Mouse (Mus musculus) cerebellum, adult 2 months (tissue): ENCODE data around the gene 2010111I01Rik. TPM values are rescaled to one million over a fixed set of nuclear protein-coding genes. Genes with fewer than 3 reads are reported as not detected.
A peak's percentile ranks its signal among the peaks of the same experiment; 100 is the strongest.

Source experiments
- DNase-seq, 2 experiments: peaks; one replicate each; pipeline ENCODE4 v3.0.0; 2021
- H3K27ac ChIP-seq: fragments of 200-500 bp; 2 replicates; pipeline ENCODE4 v1.5.1; 2012; ENCODE audit warnings: low read length, control low read depth, inconsistent platforms; ENCODE audit not compliant: insufficient read depth
- H3K27me3 ChIP-seq: fragments of 200-500 bp; 2 replicates; pipeline ENCODE4 v1.6.1; 2012; ENCODE audit warnings: inconsistent platforms, mild to moderate bottlenecking, low read length, moderate library complexity; ENCODE audit not compliant: control insufficient read depth, insufficient read depth
- H3K4me1 ChIP-seq: fragments of 200-500 bp; 2 replicates; pipeline ENCODE4 v1.6.1; 2011; ENCODE audit warnings: low read length; ENCODE audit not compliant: control insufficient read depth, insufficient read depth
- H3K4me3 ChIP-seq: fragments of 200-500 bp; replicated peaks from 2 replicates; pipeline ENCODE3; 2011; ENCODE audit warnings: mild to moderate bottlenecking, low read depth, low read length, control low read depth; ENCODE audit not compliant: insufficient read depth
- CTCF ChIP-seq: fragments of 200-500 bp; IDR thresholded peaks from 2 replicates; pipeline ENCODE4 v1.5.1; 2011; ENCODE audit warnings: low read depth, mild to moderate bottlenecking, control low read depth, low read length, moderate library complexity, borderline replicate concordance; ENCODE audit not compliant: insufficient read depth
- POLR2A ChIP-seq: fragments of 200-500 bp; IDR thresholded peaks from 2 replicates; pipeline ENCODE4 v1.6.1; 2011; ENCODE audit warnings: low read length, control low read depth, borderline replicate concordance; ENCODE audit not compliant: insufficient read depth
- WGBS: fragments of 180-500 bp; shearing (Covaris S2); methylation state at CpG from one replicate; pipeline ENCODE4 v1.1.7; 2018; 5-methylcytosine and 5-hydroxymethylcytosine counted together
- polyA plus RNA-seq: library from polyadenylated mRNA; depleted of rRNA; stranded (reverse); fragments of >200 nt; gene quantifications from 2 replicates; pipeline ENCODE4 v1.2.3, GENCODE M21; 2012

2010111I01Rik gene
- polyA plus RNA-seq, 1 experiment, result 126 TPM

GRCm38 (mm10) chr13:63037906-63038305 is 73.2 kb downstream of the 2010111I01Rik start:
- H3K27ac ChIP-seq, result no peak overlapping the region
- DNase-seq, result no peak
- H3K27me3 ChIP-seq, result no peaks in the 10 kb centered on the region
- TF ChIP-seq CTCF (no peak), POLR2A (no peak)
- no peaks in the 10 kb centered on the region for H3K4me1 ChIP-seq
- 61% methylated on average over 10 of the region's 10 CpGs for WGBS
- H3K4me3 ChIP-seq, result no peak overlapping the region

- 97% methylated on average over 2 of the region's 2 CpGs for WGBS
These were observed 73.7 kb downstream of the 2010111I01Rik start for GRCm38 (mm10) chr13:63038415-63038814.

GRCm38 (mm10) chr13:63038871-63039270 is 74.2 kb downstream of the 2010111I01Rik start:
- H3K4me1 ChIP-seq, result no peaks in the 10 kb centered on the region; the same call in 1 of the 2 replicates
- no peaks in the 10 kb centered on the region for H3K27me3 ChIP-seq
- 83% methylated on average over 1 of the region's 1 CpGs for WGBS
- no peak overlapping the region for H3K27ac ChIP-seq
- DNase-seq, result no peak
- TF ChIP-seq POLR2A (no peak), CTCF (no peak)
- H3K4me3 ChIP-seq, result no peak overlapping the region

More at GRCm38 (mm10) chr13:63038415-63038814, 73.7 kb downstream of the 2010111I01Rik start:
- DNase-seq, result no peak
- Histone ChIP-seq H3K4me3 (no peak overlapping the region), H3K4me1 (no peaks in the 10 kb centered on the region), H3K27ac (no peak overlapping the region), H3K27me3 (no peaks in the 10 kb centered on the region)
- TF ChIP-seq POLR2A, result no peak
- no peak for TF ChIP-seq CTCF

DNA sequence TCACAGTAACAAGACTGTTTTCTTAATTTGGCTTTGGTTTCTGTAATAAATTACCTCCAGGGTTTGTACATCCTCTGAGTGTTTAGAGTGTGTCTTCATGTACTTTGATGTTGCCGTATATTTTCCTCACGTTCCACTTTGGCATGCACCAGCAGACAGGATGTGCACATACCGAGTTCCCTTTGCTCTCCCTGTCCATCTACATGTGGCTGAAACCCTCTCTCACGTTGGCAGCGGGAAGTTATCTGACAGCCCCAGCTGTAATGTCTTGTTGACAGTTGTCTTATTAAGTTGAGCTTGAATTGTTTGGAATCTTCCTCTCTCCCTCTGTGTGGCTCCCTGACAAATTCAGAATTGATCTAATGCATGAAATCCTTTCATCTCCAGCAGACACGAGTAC is 74.6 kb downstream of the 2010111I01Rik start:
- Histone ChIP-seq H3K4me1 (no peaks in the 10 kb centered on the region; the same call in 1 of the 2 replicates), H3K27ac (no peak overlapping the region), H3K27me3 (no peaks in the 10 kb centered on the region), H3K4me3 (no peak overlapping the region)
- WGBS, result 30% methylated on average over 6 of the region's 6 CpGs
- DNase-seq, result no peak
- no peak for TF ChIP-seq CTCF
- TF ChIP-seq POLR2A, result no peak

- no peak overlapping the region for H3K27ac ChIP-seq
- no peaks in the 10 kb centered on the region for H3K27me3 ChIP-seq
- 76% methylated on average over 2 of the region's 2 CpGs for WGBS
- no peak overlapping the region for H3K4me3 ChIP-seq
- H3K4me1 ChIP-seq, result no peaks in the 10 kb centered on the region; the same call in 1 of the 2 replicates
- TF ChIP-seq CTCF, result no peak
- no peak for DNase-seq
These were observed 75.2 kb downstream of the 2010111I01Rik start for GRCm38 (mm10) chr13:63039848-63040247.

DNA sequence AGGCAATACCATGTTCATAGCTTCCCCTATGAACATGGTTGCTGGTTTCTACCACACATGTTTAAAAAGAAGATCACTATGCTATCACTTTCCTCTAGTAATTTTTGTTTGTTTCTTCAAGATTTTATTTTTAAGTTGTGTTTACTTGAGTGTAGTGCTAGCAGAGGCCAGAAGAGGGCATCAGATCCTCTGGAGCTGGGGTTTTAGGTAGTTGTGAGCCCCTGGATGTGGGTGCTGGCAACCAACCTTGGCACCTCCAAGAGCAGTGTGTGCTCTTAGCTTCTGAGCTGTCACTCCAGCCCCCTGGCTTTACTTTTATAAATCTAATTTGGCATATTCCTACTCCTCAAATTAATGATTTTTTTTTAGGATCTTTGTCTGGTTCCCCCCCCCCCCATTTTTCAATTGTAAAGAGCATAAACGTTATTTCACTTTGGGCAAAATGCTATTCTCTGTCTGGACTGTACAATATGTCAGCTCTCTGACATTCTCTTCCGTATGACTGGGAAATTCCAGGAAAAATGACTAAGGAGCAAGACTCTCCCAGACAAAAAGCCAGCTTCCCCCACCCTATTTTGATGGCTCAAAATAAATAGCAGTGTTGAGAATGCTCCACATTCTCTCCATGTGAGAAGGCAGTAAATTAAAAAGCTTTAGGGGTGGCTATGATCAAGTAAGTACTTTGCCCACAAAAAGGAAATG is 81.0 kb downstream of the 2010111I01Rik start:
- H3K4me3 ChIP-seq, result no peak overlapping the region
- DNase-seq, result no peak
- no peak overlapping the region for H3K27ac ChIP-seq
- no peaks in the 10 kb centered on the region; the same call in 1 of the 2 replicates for H3K4me1 ChIP-seq
- 82% methylated on average over 2 of the region's 2 CpGs for WGBS
- no peaks in the 10 kb centered on the region for H3K27me3 ChIP-seq
- TF ChIP-seq CTCF, result no peak
- TF ChIP-seq POLR2A, result no peak

DNA sequence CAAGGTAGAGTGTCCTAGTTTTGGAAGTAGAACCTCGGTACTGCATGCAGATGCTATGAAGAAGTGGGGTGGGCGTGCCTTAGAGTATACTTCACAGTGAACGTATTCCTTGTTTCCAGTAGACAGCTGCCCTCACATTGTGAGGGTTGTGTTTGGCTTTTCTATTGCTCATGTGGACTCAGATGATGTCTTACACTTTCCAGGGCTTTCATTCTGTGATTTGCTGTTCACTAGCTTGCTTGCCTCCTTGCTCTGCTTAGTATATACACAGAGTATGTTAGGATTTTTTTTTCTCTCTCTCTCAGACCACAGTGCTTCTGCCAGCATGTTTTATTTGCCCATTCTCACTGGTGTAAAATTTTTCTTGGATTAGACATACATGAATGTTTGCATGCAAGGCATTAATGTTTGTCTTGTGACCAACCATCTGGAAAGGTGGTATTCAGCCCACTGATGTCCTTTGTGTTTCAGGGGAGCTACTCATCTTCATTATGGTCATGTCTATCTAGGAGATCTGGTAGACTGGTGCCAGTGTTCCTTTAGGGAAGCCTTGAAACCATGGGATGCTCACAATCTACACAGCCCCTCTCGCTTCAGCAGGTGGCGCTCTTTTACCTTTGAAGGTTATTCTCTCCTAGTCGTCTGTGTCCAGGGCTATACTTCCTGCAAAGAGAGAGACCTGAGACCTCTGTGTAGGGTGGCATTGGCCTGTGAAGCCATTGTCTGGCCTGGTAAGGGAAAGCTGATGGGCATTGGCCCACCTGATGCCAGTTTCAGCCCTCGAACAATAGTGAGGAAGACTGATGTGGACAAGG is 81.7 kb downstream of the 2010111I01Rik start:
- 48% methylated on average over 7 of the region's 7 CpGs for WGBS
- H3K27ac ChIP-seq, result no peak overlapping the region

DNA sequence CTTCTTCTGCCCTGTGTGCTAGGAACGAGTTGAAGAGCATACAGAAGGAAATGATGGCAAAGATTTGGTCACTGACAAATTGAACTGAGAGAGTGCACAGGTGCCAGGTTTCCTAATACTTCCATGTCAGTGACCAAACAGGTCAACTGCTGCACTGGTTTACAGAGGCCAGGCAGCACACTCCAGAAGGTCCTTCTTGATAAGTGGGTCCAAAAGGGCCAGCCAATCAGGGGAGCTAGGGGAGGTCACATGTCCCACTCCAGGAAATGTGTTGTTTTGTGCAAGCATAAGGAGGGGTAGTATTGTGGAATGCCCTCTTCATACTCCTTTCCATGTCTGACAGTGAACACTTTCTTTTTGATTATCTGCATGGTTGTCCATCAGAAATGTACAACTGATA is 99.0 kb downstream of the 2010111I01Rik start:
- 78% methylated on average over 1 of the region's 1 CpGs for WGBS
- TF ChIP-seq POLR2A (no peak), CTCF (no peak)
- Histone ChIP-seq H3K27me3 (no peaks in the 10 kb centered on the region), H3K4me1 (no peaks in the 10 kb centered on the region), H3K4me3 (no peak overlapping the region), H3K27ac (no peak overlapping the region)
- DNase-seq, result no peak

More for the DNA sequence above, 81.7 kb downstream of the 2010111I01Rik start:
- Histone ChIP-seq H3K27me3 (no peaks in the 10 kb centered on the region), H3K4me3 (no peak overlapping the region), H3K4me1 (no peaks in the 10 kb centered on the region; the same call in 1 of the 2 replicates)
- peak; percentile 67 to 72 for DNase-seq
- TF ChIP-seq POLR2A (no peak), CTCF (peak; percentile 77)
